Mouse (Mus musculus): ENCODE measurements around the gene Myom1.

DNA sequence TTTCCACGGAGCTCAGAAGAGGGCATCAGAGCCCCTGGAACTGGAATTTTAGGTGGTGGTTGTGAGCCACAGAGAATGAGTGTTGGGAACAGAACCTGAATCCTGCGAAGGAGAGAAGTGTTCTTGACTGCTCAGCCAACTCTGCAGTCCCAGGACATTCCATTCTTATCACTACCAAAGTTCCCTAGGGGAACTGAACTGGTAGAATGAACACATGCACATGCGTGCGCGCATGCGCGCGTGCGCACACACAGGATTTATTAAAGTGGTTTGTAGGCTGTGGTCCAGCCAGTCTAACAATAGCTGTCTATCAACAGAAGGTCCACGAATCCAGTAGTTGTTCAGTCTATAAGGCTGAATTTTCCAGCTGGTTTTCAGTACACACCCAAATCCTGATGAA, 21.6 kb downstream of the Myom1 start:
- TF ChIP-seq CTCF (IDR thresholded peaks at IDR 0.05; ENCODE audit: borderline replicate concordance, insufficient read depth, low read depth, low read length) (no peak), POLR2A (IDR thresholded peaks at IDR 0.05; ENCODE audit: borderline replicate concordance, insufficient read depth, low read length) (no peak)

Data from cerebellum, adult 2 months (tissue).